Mouse (Mus musculus): Measurements from ENCODE around the gene Ms4a10.

The Ms4a10 gene

DNA sequence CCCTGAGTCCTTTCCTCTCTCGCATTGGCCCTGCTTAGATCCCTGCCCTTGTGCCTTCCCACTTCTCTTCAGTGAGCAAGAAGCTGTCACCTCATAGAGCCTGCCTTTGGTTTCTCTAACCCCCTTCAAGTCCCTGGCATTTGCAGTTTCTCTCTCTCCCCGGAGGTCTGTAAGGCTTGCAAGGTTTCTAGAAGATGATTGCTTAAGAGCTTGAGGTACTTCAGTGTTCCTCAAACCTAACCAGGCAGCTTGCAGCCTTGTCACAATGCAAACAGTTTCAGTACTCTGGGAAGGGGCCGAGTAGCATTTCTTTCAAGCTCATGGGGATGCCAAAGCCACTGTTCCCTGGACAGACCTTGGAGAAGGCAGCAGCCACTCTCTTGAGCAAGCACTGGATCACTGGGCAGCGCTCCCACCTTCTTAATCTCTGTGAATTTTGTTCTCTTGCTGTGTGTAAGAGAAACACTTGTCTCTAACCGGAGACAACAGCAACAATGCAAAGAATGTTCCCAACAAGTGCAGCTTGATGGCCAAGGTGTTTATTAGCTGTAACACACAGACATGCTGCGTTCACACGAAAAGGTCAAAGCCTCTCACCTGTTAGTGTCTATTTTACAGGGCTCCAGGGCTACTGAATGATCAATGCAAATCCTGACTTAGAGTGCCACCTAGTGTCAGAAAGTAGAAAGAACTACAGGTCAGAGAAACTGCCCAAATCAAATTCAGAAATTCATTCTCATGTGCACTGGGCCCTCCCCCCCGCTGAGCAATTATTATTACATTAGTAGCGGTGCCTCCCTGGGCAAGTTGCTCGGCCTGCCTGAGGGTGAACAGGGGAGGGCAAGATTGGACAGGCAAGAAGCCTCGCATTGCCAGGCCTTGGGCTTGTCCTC lies 15.1 kb downstream of the Ms4a10 start:
- DNase-seq = peak; percentile 40 to 44

DNA sequence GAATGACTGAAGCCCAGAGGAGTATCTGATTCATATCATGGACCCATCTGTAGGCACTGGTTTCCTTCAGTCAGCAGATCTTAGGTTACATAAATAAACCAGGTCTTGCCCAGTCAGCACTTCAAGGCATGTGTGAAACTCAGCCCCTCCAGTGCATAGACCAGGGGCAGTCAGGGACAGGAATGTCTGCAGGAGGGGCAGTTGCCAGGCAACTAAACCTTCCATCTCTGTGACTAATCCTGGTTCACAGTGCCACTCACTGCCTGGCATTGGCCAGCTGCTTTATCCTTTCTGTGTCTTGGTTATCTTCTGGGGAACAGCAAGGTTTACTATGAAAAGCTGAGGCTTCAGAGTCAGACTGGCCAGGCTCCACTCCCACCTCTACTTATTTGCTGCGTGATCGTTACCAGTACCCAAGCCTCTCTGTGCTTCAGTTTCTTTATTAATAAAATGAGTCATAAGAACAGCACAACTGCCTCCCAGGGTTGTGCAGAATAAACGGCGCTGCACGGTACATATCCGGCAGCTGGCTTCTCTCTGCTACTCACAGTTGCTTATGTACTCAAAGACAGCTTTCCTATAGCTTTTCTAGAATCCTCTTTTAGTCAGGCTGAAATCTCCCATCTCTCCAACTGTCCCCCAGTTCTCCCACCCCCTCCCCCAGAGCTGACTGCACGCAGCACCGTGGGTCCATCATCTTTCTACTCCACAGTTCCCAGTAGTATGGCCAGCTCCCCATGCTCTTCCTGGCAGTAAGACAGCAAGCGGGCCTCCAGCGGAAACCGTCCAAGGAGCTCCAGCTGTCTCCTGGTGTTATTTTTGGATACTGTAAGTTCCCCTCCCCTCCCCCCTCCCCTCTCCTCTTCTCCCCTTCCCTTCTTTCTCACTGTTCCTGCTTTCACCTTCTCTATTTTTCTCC lies 22.2 kb downstream of the Ms4a10 start:
- peak; percentile 76 to 80 for DNase-seq

DNA sequence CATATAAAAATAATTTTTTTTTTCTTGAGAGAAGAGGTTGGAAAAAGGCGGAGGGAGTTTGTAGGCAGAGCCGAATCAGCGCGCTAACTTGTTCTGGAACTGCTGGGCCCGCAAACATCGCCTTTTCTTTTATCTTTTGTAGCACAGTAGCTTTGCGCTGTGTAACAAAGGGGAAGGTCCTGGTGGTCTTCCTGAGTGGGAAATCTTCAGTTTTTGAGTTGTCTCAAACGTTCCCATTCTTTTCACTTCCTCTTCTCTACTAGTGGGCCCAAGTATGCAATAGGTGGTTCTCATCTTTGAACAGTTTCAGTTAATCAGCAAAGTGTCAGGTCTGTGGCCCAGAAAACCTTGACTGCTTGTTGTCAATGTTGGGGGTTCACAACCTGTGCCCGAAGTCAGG lies 24.9 kb downstream of the Ms4a10 start:
- no peak for DNase-seq

DNA sequence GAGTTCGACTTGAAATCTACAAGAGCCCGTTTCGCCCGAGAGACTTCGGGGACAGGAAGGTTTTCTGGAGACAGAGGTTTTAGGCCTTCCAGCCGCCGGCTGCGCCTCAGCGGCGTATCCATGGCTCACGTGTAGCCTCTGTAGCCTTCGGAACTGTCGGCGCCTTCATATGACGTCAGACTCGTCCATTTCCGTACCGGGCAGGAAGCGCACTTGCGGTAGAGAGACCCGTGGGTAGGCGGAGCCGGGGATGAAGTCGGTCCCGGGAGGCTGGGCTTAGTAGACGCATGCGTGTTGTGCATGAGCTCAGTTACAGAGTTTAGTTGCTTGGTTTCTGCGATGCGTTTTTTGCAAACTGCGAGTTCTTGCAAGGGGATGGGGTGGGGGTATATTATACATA lies 25.4 kb downstream of the Ms4a10 start, which contains the start of gene Ccdc86:
Ccdc86 (minus strand) TSS at position 155 of the 400 bp plus-strand sequence.
- peak; percentile 98 to 99 for DNase-seq

DNA sequence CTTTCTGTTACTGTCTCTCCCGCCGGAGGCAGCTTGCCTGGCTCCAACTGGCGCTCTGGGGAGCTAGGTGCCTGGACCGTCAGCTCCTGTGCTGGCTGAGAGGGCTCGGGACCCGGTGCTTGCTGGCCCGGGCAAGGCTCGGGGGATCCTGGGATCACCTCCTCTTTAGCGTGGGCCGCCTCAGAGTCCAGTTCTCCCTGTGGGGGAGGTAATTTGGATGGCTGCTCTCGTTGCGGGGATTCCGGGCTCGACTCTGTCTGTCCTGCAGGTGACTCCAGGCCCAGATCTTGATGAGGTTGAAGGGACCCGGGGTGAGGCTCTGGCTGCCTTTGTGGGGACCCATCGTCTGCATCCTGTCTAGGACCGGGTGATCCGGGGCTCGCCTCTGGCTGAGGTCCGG lies 26.1 kb downstream of the Ms4a10 start:
- peak; percentile 21 to 29 for DNase-seq

DNA sequence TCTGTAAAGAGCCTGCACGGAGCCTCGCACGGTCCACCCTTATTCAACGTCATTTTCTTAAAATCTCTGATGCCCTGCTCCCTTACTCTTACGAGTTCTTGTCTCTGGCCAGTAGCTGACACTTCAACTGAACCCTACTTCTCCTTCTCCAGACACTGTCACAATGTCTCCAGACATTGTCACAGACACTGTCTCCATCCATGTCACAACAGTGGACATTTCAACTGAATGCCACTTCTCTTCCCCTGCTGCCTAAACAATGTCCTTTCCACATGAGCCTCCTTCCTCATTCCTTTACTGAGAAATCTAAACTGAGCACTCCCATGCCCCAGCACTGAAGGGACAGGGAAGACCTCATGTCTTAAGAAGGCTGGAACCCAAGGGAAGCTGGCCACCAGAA lies 27.3 kb downstream of the Ms4a10 start:
- DNase-seq = no peak

DNA sequence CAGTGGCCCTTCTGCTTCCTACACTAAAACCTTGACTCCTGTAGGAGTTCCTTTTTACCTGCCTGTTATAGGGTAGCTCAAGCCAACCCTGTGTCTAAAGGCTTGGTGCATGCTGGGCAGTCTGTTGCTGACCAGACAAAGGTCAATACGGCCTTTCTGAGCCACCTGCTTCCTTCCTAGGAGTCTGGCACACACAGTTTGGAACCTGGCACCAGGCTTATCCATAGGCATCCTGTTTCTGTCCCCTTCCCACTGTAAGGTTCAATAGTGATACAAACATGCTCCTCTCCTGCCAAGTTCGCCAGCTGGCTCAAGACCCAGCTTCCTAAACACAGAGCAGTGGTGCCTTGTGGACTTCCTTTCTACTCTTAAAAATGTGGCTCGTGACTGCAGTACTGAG lies 28.0 kb downstream of the Ms4a10 start:
- no peak for DNase-seq

DNA sequence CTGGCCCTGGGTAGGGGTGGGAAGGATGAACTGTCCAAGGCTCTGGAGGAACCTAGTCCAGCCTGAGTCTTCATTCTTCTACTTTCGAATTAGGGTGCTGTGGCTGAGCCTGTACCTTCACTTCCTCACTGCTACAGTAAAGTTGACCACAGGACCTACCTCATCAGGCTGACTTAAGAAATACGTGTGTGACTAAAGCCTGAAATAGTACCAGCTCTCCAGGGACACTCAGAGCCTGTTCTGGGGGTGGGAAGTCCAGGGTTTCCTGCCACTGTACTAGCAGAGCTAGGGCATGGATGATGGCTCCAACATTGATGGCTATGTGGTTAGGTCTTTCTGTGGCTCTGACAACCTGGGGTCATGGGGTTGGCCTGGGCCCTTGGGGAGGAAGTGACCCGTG lies 30.5 kb downstream of the Ms4a10 start:
- DNase-seq = no peak

DNA sequence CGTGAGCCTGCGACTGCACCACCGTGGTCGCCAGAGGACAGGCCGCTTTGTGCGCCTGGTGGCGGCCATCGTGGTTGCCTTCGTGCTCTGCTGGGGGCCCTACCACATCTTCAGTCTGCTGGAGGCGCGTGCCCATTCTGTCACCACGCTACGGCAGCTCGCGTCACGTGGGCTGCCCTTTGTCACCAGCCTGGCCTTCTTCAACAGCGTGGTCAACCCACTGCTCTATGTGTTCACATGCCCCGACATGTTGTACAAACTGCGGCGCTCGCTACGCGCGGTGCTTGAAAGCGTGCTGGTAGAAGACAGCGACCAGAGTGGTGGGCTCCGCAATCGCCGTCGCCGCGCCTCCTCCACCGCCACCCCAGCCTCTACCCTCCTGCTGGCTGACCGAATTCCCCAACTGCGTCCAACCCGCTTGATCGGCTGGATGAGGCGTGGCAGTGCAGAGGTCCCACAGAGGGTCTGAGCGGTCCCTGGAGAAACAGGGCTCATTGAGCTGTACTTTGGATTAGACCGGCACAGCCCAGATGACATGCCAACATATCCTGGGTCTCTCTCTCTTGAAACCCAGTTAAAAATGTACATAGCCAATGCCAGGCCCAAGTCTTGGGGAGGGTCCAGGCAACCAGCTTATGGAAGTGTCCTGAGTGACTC lies 33.5 kb downstream of the Ms4a10 start:
- DNase-seq = peak; percentile 43 to 56

DNA sequence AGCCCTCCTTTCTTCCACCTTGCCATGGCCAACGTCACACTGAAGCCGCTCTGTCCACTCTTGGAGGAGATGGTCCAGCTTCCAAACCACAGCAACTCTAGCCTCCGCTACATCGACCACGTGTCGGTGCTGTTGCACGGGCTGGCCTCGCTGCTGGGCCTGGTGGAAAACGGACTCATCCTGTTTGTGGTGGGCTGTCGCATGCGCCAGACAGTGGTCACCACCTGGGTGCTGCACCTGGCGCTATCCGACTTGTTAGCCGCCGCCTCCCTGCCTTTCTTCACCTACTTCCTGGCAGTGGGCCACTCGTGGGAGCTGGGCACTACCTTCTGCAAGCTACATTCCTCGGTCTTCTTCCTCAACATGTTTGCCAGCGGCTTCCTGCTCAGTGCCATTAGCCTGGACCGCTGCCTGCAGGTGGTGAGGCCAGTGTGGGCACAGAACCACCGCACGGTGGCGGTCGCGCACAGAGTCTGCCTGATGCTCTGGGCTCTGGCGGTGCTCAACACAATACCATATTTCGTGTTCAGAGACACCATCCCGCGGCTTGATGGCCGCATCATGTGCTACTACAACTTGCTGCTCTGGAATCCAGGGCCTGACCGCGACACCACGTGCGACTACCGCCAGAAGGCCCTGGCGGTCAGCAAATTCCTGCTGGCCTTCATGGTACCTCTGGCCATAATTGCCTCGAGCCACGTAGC lies 34.2 kb downstream of the Ms4a10 start:
- peak; percentile 85 to 89 for DNase-seq

DNA sequence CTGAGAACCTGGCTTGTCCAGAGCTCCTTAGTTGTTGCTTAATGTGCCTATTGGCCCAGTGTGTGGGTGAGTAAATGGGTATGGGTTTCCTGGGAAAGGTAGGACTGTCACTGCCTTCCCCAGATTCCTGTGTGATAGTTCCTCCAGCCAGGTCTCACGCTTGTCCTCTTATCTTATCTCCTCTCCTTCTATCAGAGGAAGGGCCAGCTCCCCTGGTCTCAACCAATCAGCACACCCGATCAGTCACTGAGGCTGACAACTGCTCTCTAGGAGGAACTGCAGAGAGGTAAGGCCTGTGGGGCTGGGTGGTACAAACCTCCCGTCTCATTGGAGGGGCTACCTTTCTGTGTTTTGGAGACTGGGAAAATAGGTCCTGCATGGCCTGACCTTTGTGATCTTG lies 35.7 kb downstream of the Ms4a10 start:
- no peak for DNase-seq

DNA sequence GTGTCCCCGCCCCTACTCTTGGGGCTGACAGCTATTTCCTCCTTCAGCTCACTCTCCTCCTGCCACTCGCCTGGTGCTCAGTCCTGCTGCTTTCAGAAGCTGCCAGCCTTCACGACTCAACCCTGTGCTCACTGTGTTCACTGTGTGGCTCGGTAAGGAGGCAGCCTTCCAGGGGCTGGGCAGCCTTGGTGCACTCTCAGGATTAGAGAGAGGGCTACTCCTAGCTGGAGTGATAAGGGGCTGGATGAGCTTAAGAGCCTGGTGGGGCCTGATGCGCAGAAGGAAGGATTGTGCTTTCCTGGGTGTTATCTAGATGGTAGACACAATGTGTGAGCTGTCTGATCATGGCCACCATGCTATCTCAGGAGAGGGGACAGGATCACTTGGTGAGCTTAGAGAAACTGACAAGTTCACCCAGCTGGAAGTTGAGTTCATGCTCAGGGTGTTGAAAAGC lies 37.3 kb downstream of the Ms4a10 start, which contains the start of gene Ptgdr2:
Ptgdr2 (plus strand) TSS at position 51 of the 454 bp plus-strand sequence.
- DNase-seq = no peak

DNA sequence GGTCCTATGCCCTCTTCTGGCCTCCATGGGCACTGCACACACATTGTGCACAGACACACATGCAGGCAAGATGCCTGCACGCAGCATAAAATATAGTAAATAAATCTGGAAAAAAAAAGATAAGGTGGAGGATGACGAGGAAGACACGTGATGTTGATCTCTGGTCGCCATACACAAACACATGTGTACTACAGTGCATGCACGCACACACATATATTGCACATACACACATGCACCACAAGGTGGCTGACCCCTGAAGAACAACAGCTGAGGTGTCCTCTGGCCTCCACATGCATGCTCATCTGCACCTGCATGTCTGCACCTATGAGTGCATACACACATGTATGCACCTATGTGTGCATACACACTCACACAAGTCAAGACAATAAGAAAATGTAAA lies 38.4 kb downstream of the Ms4a10 start:
- DNase-seq = no peak

DNA sequence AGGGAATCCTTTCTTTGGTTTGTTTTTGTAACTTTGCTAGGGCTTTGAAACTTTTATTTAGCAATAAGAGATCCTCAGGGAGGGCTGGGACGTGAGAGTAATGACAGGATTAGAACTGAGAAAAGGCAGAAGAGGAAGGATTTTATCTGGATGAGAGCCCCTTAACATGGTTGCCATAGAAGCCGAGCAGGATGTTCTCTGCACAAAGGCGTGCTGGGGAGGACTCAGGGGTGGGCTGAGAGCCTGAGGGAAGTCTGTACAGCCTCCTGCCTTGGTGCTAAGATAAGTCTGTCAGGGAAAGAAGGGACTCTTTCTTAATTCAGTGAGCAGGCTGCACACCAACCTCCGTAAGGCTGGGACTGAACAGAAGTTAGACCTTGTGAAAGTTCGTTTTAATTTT lies 39.4 kb downstream of the Ms4a10 start:
- DNase-seq = no peak

DNA sequence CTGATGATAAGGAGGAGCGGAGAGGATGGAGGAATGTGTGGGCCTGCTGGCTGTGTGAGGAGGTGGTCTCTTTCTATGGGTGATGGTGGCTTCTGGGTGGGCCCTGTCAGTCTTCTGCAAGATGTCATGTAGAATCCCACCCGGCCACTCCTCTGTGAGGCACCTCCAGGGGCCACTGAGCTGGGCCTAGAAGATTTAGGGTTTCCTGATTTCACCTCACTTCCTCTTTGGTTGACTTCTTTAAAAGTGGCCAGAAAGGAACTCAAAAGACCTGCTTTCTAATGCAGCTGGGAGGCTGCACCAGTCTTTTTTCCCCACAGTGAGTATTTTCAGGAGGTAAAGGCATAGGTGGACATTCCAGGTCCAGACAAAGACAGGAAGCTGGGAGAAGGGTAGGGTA lies 43.8 kb downstream of the Ms4a10 start:
- DNase-seq = no peak

DNA sequence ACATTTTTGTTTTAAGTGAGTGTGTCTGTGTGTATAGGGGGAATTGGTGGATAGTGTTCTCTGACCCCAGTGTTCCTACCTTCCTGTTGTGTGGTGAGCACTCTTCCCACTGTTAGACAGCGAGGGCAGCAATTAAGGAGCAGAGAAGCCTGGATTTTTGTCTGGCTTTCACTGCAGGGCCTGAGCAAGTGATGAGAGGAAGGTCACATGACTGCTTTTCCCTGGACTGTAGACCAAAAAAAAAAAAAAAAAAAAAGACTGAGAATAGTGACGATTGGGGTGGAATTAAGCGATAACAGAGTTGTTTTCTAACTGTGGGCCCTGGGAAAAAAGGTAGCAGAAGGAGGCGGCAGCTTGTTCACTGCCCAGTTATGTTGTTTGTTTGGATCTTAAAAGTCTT lies 47.8 kb downstream of the Ms4a10 start:
- DNase-seq = no peak

DNA sequence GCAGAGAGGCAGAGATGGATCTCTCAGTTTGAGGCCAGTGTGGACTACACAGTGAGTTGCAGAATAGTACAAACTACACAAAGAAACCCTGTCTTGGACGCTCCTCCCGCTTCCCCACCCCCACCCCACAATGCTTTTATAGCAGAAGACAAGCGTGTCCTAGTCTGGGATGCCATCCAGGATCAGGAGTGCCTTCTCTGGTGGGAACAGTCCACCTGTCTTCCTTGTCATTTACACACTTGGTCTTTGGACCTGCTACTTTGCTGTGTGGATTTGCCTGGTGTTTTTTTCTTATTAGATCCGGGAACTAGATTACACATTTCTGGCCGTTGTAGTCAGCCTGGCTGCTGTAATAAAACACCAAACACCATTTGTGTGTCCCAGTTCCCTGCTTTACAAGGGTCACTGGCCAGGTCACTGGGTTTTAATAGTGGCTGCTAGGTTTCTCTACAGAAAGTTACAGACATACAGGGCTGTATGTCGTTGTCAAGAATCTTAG lies 48.3 kb downstream of the Ms4a10 start:
- DNase-seq = peak in 1 of 2 experiments; percentile 57

DNA sequence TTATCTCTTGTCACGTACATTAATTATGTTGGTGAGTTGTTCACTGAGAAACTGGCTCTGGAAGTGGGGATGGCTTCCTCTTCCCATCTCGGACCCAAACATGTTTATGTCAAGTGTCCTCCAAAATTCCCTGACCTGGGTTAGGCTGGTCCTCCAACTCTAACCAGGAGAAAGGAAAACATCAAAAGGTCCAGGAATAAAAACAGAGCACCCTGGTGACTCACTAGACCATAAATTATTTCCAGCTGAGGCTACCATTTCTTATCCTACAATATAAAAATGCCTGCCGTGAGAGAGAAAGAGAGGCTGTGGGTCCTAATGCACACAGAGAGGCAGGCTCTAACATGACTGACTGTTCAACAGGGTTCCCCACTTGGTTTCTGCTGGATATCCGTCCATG lies 50.2 kb downstream of the Ms4a10 start:
- no peak for DNase-seq

DNA sequence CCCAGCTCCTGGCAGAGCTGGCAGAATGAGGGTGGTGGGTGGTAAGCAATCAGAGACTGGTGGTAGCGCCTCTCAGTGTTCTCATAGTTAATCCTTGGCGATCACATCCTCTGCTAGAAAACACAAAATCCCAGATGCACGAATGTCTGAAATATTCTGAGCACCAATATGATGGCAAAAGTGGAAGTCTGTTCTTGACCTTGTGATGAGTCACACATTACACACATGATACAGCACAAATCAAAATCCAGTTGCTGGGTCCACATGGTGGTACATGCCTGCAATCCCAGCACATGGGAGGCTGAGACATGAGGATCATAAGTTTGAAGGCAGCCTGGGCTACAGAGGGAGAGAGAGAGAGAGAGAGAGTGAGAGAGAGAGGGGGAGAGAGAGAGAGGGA lies 53.4 kb downstream of the Ms4a10 start:
- no peak for DNase-seq

DNA sequence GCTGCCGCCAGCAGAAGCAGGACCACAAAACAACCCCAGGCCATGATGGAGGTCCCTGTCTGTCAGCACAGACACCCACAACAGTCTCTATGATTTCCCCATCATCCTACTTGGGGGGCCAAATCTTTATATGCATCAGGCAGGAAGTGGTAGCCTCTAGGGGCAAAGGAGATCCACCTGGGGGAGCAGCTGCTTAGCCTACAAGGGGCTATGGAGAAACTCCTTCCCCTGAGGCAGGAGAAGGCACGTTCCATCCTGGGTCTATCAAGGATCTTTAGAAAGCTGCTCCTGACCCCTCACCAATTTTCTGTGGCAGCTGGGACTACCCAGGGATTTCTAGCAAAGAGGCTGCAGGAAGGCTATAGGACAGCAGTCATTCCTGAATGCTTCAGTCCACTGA lies 53.9 kb downstream of the Ms4a10 start, which contains the start of gene Zp1:
Zp1 (minus strand) TSS at position 101 of the 400 bp plus-strand sequence.
- no peak for DNase-seq

DNA sequence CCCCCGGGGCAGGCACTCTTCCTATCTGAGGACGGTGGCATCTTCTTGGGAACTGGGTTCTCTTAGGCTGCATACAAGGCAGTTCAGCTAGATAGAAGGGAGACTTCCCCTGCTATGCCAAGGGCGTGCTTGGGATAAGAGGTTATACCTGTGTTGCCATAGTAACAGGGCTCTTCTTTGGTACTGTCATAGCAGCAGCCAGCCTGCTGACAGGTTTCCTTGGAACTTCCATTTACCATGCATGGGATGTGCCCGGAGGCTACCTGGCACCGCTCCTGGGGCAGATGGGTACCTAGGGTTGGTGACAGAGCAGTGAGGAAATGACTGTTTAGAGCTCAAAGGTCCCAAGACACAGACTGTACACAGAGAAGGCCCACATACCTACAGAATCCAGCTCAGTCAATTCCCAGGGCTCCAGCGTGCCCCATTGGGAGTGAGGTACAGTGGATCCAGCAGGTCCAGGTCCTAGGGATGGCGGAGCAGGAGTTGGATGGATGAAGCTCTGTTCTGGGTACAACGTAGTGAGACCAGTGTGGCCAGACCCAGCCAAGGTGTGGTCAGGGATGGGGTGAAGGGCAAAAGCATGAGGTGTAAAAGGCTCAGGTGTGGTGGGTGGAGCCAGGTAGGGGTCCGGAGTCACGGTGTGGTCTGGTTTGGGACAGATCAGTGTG lies 56.0 kb downstream of the Ms4a10 start:
- DNase-seq = no peak
